Mouse (Mus musculus) kidney, adult 2 months (tissue): Measurements from ENCODE around the gene Ptprg.

Experiments used
- CTCF ChIP-seq: fragments of 200-500 bp; conservative IDR thresholded peaks from 2 replicates; pipeline ENCODE4 v1.5.1; 2011; ENCODE audit warnings: low read depth, mild to moderate bottlenecking, control low read depth, low read length, moderate library complexity, mixed read lengths; ENCODE audit not compliant: insufficient read depth, insufficient read length
- POLR2A ChIP-seq: fragments of 200-500 bp; IDR thresholded peaks from one replicate; pipeline ENCODE4 v1.6.1; 2011; ENCODE audit warnings: low read depth, low read length, control low read depth

- TF ChIP-seq POLR2A (no peak), CTCF (no peak)
These were observed 156.5 kb downstream of the Ptprg start for GRCm38 (mm10) chr14:11709798-11710197.
